Mouse (Mus musculus): Measurements from ENCODE around the gene Tmed5.

DNA sequence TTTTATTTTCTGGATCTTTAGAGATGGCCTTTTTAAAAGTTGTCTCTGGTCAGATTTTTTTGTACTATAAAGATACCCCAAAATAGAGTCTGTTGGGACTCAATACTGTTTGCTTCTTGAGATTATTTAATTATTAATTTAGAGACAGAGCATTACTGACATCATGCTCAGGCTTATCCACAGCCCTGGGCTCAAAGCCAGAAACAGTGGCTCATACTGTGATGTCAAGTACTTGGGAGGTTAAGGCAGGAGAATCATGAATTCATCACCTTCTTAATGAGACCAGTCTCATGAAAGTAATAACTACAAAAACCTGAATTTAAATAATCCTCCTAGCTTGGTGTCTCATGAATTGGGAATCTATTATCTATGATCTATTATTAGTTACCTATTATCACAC lies 32.2 kb downstream of the Tmed5 start:
- TF ChIP-seq POLR2A (IDR thresholded peaks at IDR 0.05; ENCODE audit: borderline replicate concordance, extremely low read depth, insufficient read depth, insufficient read length, poor library complexity, severe bottlenecking): no peak
- no peak for TF ChIP-seq CTCF (IDR thresholded peaks at IDR 0.05; ENCODE audit: borderline replicate concordance, extremely low read depth, insufficient read depth, insufficient read length)

All from brain, embryonic 14.5 days (tissue).